Mouse (Mus musculus): ENCODE data around the gene Lrrn2. TPM values are rescaled to one million over a fixed set of nuclear protein-coding genes. Genes with fewer than 3 reads are reported as not detected.

The Lrrn2 gene
- total RNA-seq, 2 experiments from 2014 or later, result 6.9 to 7.4 TPM

GRCm38 (mm10) chr1:132881041-132881761 lies 1.1 kb downstream of the Lrrn2 start:
- DNase-seq (ENCODE audit: low spot score in 2 of 2), result peak; percentile 24 to 29

DNA sequence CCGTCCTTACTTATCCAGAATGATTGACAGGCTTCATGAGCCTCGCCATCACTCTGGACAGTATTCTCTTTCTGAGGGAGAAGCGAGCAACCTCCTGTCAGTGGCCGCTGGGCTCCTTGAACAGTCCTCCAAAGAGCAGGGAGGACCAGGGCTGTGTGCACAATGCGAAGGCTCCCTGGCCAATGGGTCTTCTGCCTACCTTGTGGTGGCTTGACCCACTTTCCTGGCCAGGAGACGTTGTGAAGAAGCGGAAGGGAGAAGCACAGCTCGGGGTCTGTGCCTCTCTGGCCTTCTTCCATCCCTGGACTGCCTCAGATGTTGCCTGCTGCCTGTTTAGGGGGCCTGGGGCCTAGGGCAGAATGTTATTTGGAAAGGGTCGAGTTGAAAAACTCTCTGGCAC lies 1.8 kb downstream of the Lrrn2 start:
- DNase-seq (ENCODE audit: low spot score in 2 of 2), result no peak

DNA sequence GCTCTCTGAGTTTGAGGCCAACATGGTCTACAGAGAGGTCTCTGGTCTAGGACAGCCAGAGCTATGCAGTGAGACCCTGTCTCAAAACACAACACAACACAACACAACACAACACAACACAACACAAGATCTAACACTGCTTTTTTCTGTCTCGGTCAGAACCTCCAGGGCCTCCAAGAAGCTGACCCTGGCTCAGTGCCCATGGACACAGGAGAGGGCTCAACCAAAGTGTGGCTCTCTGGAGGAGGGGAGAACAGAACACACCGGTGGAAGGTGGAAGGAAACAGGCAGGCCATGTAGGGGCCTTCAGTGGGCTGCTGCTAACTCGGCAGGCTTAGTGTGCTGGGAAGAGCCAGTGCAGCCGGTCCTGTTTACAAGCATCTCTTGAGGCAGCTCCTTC lies 5.6 kb downstream of the Lrrn2 start:
- no peak for DNase-seq (ENCODE audit: low spot score in 2 of 2)

DNA sequence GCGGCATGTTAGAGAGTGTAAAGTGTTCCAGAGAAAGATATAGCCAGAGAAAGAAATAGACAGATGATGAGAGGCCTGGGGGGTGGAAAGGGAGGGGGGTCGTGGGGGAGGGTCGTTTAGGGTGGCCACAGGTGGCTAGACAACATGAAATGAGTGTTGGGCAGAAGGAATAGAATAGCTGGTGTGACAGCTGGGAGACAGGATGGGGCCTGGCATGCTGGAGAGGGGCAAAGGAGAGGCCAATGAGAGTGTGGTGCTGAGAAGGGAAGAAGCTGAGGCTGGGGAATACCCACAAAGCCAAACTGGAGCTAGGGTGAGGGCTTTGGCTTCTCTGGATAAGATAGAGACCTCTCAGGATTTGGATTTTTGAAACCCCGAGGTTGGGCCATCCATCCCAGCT lies 6.6 kb downstream of the Lrrn2 start:
- no peak for DNase-seq (ENCODE audit: low spot score in 2 of 2)

DNA sequence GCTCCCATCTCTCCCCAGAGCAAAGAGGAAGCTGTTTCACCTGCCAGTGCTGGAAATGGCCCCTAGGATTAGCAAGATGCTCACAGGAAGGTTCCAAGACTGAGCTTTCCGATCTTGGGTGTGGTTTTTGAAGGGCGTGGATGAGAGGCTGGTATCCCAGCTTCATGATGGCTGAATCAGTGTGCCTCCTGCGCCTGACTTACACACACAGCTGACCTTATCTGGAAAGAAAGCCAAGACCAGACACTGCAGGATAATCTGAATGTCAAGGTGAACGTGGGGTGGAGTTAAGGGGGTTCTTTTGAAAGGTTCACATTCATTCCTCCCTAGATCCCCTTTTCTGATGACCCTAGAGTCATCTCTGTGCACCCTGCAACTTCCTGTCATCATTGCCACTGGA lies 8.7 kb downstream of the Lrrn2 start:
- no peak for DNase-seq (ENCODE audit: low spot score in 2 of 2)

DNA sequence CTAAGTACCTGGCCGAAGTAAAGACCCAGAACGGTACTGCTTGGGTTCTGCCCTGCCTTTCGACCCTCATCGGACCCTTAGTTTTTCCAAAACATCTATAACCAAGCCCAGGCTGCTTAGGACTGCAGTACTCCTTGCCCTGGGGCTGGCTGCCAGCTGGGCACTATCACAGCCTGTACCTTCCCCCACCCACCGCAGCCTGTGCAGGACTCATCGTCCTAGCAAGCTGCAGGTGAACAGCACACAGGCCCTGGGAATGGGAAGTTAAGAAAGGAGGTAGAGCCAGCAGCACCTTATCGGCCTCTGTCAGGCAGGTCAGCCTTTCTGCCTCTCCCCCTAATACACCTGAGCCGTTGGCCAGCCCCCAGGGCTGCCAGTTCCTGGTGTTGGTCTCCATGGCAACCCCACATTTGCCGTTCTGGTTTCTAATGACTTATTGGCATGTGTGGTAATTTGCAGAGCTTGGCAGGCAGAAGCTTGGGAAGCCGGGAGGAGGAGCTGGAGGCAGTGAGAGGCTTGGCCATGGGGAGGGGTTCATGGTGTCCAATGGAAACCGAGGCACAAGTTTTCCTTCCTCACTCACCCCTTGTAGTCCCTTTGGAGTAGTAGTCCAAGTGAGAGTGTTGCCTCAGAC lies 10.2 kb downstream of the Lrrn2 start:
- no peak for DNase-seq (ENCODE audit: low spot score in 2 of 2)

GRCm38 (mm10) chr1:132892065-132892464 lies 12.0 kb downstream of the Lrrn2 start:
- DNase-seq (ENCODE audit: low spot score in 2 of 2), result no peak

GRCm38 (mm10) chr1:132893311-132894077 lies 13.4 kb downstream of the Lrrn2 start:
- DNase-seq (ENCODE audit: low spot score in 2 of 2), result no peak

DNA sequence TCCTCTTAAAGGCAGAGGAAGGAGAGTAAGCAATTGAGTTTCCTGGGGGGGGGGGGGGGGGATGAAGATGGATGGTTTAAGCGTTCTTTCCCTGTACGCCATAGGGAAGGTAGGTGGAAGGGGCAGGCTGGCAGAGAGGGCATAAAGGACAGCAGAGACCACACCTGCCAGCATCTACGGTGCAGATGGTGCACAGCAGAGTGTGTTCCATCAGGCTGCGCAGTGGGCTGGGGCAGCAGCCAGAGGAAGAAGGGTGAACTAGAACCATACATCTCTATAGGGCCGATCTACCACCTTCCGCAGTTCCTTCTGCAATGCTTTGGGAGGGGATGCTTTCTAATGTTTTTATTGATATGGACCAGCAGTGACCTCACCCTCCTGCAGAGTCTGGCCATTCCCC lies 19.0 kb downstream of the Lrrn2 start:
- DNase-seq (ENCODE audit: low spot score in 2 of 2), result no peak

DNA sequence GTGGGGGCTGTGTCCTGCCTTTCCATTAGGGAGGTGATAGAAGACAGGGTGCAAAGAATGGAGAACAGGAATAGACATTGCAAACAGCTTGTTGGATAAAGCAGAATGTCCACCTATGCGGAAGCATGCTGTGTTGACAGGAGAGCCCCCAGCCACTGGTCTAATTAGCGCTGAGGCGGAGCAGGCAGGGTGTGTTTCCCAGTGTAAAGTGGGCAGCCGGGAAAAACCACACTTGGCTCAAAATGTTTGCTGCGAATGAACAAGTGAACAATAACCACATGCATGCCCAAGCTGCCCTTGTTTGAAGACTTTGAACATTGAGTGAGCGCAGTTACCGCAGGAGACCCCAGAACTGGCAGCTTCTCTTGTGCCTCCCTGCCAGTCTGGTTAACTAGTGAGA lies 19.6 kb downstream of the Lrrn2 start:
- no peak for DNase-seq (ENCODE audit: low spot score in 2 of 2)

DNA sequence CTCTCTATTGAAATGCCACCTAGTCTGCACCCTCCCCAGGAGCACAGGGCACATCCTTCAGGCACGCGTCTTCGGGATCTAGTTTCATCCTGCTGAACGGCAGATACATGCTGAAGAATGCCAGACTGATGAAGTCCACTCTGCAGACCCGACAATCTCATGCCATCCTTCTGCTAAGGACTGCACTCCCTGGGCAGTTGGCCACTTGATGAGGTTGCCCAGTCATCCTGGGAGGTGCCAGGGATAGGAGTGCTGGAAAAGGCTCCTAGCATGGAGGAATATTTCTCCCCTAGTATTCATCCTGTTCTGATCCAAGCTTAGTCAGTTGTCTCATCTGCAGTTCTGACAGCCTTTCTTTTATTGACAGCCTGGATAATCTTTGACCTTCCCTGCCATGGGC lies 20.9 kb downstream of the Lrrn2 start:
- DNase-seq (ENCODE audit: low spot score in 2 of 2), result no peak

DNA sequence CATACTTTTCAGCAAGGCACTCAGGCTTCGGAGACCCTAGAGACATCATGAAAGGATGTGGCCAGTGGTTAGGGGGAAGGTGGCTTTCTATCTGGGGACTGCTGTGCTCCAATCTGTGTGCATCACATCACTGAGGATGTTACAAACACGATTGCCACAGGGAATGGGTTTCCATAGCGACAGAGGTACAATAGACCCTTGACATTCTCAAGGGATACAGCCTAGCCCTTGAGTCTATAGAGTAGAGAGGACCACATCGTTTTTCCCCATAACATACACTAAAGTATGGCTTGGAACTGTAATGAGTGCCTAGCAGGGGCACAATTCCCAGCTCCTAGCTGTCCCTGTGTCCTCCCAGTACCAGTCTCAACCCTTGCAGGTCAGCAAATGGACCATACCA lies 23.4 kb downstream of the Lrrn2 start:
- DNase-seq (ENCODE audit: low spot score in 2 of 2), result no peak

DNA sequence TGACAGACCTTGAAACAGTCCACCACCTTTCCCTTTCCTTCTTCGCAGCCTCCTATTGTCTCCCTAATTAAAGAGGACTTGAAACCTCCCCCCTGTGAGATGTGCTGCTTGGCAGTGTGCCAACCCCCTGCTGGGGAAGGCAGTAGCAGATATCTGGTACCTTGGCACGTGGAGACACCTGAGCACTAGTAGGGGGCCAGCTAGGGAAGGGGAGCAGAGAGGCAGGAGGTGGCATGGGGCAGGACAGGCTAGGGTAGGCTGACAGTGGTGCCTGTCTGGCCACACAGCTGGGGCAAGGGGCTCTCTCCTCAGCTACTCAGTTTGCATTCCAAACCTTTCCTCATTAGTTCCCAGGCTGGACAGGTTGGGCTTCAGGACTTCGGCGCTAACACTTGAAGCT lies 29.0 kb downstream of the Lrrn2 start:
- DNase-seq (ENCODE audit: low spot score in 2 of 2), result no peak

GRCm38 (mm10) chr1:132909951-132910350 lies 29.9 kb downstream of the Lrrn2 start:
- DNase-seq (ENCODE audit: low spot score in 2 of 2), result no peak

- DNase-seq (ENCODE audit: low spot score in 2 of 2), result no peak
These were observed 30.5 kb downstream of the Lrrn2 start for GRCm38 (mm10) chr1:132910414-132911041.

- no peak for DNase-seq (ENCODE audit: low spot score in 2 of 2)
These were observed 35.9 kb downstream of the Lrrn2 start for GRCm38 (mm10) chr1:132915849-132916493.

DNA sequence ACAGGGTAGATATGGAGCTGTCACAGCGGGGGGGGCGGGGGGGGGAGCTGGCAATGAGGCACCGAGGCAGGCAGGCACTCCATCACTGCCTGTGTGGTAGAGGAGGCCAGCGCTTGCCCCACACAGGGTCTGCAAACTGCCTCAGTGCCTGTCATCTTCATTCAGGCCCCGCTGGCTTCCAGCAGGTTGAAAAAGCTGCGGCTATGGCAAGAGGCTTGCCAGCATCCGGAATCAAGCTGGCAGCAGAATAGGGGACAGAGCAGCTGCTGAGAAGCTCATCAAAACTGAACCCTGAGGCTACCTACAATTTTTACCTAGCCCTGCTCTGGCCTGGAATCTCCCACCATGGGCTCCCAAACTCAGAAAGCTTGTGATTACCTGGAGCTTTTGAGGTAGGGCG lies 37.5 kb downstream of the Lrrn2 start:
- DNase-seq (ENCODE audit: low spot score in 2 of 2), result no peak

- no peak for DNase-seq (ENCODE audit: low spot score in 2 of 2)
These were observed 38.1 kb downstream of the Lrrn2 start for GRCm38 (mm10) chr1:132918117-132918680.

DNA sequence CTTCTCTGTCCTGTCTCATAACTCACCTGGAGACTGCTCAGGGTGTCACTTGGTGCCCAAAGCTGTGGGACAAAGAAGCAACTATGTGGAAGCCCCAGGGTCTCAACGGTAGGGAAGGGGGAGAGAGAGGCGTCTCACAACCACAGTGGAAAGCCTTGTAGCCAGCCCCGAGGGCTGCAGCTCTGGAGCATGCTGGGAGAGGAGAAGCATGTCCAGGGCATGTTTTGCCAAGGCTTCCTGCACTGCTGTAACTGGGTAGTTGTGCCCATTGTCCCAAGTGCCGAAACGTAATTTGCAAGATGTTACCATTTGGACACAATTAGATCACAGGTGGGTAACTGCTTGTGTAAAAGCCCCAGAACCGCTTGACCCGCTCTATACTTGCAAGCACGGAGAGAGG lies 39.2 kb downstream of the Lrrn2 start:
- DNase-seq (ENCODE audit: low spot score in 2 of 2), result no peak

DNA sequence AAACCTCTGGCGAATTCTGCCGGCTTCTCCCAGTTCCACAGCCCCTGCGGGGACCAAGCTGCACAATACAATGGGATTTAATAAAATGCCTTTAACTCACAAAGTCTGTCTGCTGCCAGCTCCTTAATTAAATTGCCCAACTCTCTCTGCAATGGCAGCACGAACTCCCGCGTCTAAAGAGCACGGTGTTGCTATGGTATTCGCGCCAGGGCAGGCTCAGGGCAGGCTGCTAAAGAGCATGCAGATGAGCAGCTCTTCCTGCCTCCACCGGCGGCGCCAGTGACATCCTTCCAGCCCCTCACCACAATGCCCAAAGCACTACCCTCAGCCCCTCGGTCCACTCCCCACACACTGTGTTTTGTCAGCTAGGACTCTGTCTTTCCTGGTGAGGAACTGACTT lies 41.0 kb downstream of the Lrrn2 start:
- DNase-seq (ENCODE audit: low spot score in 2 of 2), result no peak

DNA sequence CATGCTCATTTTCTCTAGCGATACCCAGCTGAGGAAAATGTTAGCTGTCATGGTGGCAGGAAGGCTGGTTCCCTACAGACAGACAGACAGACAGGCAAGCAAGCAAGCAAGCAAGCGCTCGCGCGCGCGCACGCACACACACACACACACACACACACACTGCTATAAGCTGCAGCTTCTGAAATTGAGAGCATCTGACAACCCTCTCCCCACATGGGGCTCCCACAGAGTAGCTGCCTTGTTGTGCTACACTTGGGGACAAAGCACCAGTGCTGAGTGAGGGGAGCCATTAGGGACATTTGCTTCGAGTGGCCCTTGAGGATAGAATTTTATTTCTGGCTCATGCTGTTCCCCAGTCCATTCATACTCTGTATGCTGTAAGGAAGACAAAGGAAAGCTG lies 42.2 kb downstream of the Lrrn2 start:
- no peak for DNase-seq (ENCODE audit: low spot score in 2 of 2)
